Comparison of ENCODE assay signal across 22 mouse cellular contexts in genomic region chr12:40399812-40400211, GRCm38 (mm10).
"Had no signal": no experiment of that assay in that cellular context is flagged by ENCODE, and none has a peak within 500 bp of the region (broad histone marks: within the 10 kb centered on the region; RNA-seq: fewer than 3 reads in every experiment).

No protein-coding gene starts in this region.

- ATAC-seq: forebrain, postnatal 0 days; intestine, embryonic 16.5 days; liver, embryonic 12.5 days had no signal

- H3K9ac ChIP-seq: forebrain, postnatal 0 days; heart, embryonic 13.5 days; heart, embryonic 15.5 days; hindbrain, embryonic 13.5 days; hindbrain, embryonic 15.5 days; limb, embryonic 13.5 days; limb, embryonic 15.5 days; liver, embryonic 12.5 days; liver, embryonic 14.5 days had no signal

- H3K27me3 ChIP-seq: heart, embryonic 13.5 days; heart, embryonic 15.5 days; hindbrain, embryonic 13.5 days; hindbrain, embryonic 15.5 days; limb, embryonic 13.5 days; limb, embryonic 15.5 days; liver, embryonic 12.5 days had no signal

- H3K36me3 ChIP-seq: heart, embryonic 15.5 days; hindbrain, embryonic 15.5 days; limb, embryonic 15.5 days had no signal

- H3K27ac ChIP-seq: heart, adult 2 months; heart, embryonic 13.5 days; heart, embryonic 15.5 days; hindbrain, embryonic 13.5 days; limb, embryonic 13.5 days; limb, embryonic 15.5 days; liver, embryonic 12.5 days; liver, embryonic 14.5 days had no signal

- DNase-seq: forebrain, postnatal 0 days; gastrocnemius, postnatal 14 days; gastrocnemius, postnatal 36 days; heart, adult 11 months; heart, adult 2 months; heart, postnatal 14 days; heart, postnatal 36 days; kidney, adult 11 months; kidney, postnatal 10 days; kidney, postnatal 25 days; layer of hippocampus, postnatal 36 days; left cerebral cortex, postnatal 4 days had no signal

- H3K9me3 ChIP-seq: hindbrain, embryonic 13.5 days; hindbrain, embryonic 15.5 days; limb, embryonic 13.5 days; limb, embryonic 15.5 days; liver, embryonic 12.5 days had no signal

- H3K4me1 ChIP-seq: heart, embryonic 13.5 days; heart, embryonic 15.5 days; hindbrain, embryonic 13.5 days; hindbrain, embryonic 15.5 days; limb, embryonic 15.5 days; liver, embryonic 12.5 days had no signal

- H3K4me3 ChIP-seq: heart, adult 2 months; heart, embryonic 13.5 days; heart, embryonic 15.5 days; hindbrain, embryonic 13.5 days; hindbrain, embryonic 15.5 days; limb, embryonic 13.5 days; limb, embryonic 15.5 days; liver, embryonic 12.5 days had no signal

- H3K4me2 ChIP-seq: heart, embryonic 11.5 days; heart, embryonic 13.5 days; heart, embryonic 15.5 days; hindbrain, embryonic 13.5 days; hindbrain, embryonic 15.5 days; limb, embryonic 13.5 days; limb, embryonic 15.5 days; liver, embryonic 12.5 days had no signal
